Mouse (Mus musculus): ENCODE results near the gene Ppp2r5d. TPM values are rescaled to one million over a fixed set of nuclear protein-coding genes. Genes with fewer than 3 reads are reported as not detected.

The Ppp2r5d gene
- polyA plus RNA-seq, 1 experiment: 137 TPM

GRCm38 (mm10) chr17:46685913-46686312, 19.0 kb downstream of the Ppp2r5d start:
- TF ChIP-seq CTCF (IDR thresholded peaks at IDR 0.05; ENCODE audit: borderline replicate concordance, insufficient read depth, low read depth, low read length) (no peak), POLR2A (IDR thresholded peaks at IDR 0.05; ENCODE audit: borderline replicate concordance, insufficient read depth, low read length) (no peak)
- WGBS: 89% methylated on average over 6 of the region's 6 CpGs
- Histone ChIP-seq H3K4me3 (replicated peaks; ENCODE audit: insufficient read depth, low read depth, low read length) (no peak overlapping the region), H3K4me1 (ENCODE audit: control insufficient read depth, insufficient read depth, low read length) (0 out of 2 replicates have a peak, but pooled peaks cover 3% of the 10 kb centered on the region), H3K27ac (ENCODE audit: insufficient read depth, low read length) (no peak overlapping the region), H3K27me3 (ENCODE audit: control insufficient read depth, insufficient read depth, low read length) (no peaks in the 10 kb centered on the region)
- DNase-seq: no peak

- Histone ChIP-seq H3K4me1 (ENCODE audit: control insufficient read depth, insufficient read depth, low read length) (peaks cover 15% of the 10 kb centered on the region), H3K27ac (ENCODE audit: insufficient read depth, low read length) (no peak overlapping the region), H3K27me3 (ENCODE audit: control insufficient read depth, insufficient read depth, low read length) (no peaks in the 10 kb centered on the region), H3K4me3 (replicated peaks; ENCODE audit: insufficient read depth, low read depth, low read length) (no peak overlapping the region)
- WGBS: 74% methylated on average over 16 of the region's 16 CpGs
- DNase-seq: no peak
- TF ChIP-seq POLR2A (IDR thresholded peaks at IDR 0.05; ENCODE audit: borderline replicate concordance, insufficient read depth, low read length) (no peak), CTCF (IDR thresholded peaks at IDR 0.05; ENCODE audit: borderline replicate concordance, insufficient read depth, low read depth, low read length) (no peak)
Measured at GRCm38 (mm10) chr17:46682654-46683389, 22.1 kb downstream of the Ppp2r5d start.

- TF ChIP-seq CTCF (IDR thresholded peaks at IDR 0.05; ENCODE audit: borderline replicate concordance, insufficient read depth, low read depth, low read length) (no peak), POLR2A (IDR thresholded peaks at IDR 0.05; ENCODE audit: borderline replicate concordance, insufficient read depth, low read length) (no peak)
- peak in 1 of 2 experiments; percentile 47 for DNase-seq
- Histone ChIP-seq H3K27me3 (ENCODE audit: control insufficient read depth, insufficient read depth, low read length) (no peaks in the 10 kb centered on the region), H3K27ac (ENCODE audit: insufficient read depth, low read length) (peak overlapping the region; percentile 21; the same call in 1 of the 2 replicates), H3K4me3 (replicated peaks; ENCODE audit: insufficient read depth, low read depth, low read length) (peak overlapping the region; percentile 70), H3K4me1 (ENCODE audit: control insufficient read depth, insufficient read depth, low read length) (peaks cover 15% of the 10 kb centered on the region)
- 19% methylated on average over 12 of the region's 12 CpGs for WGBS
Measured at GRCm38 (mm10) chr17:46681466-46682118, 23.3 kb downstream of the Ppp2r5d start.

DNA sequence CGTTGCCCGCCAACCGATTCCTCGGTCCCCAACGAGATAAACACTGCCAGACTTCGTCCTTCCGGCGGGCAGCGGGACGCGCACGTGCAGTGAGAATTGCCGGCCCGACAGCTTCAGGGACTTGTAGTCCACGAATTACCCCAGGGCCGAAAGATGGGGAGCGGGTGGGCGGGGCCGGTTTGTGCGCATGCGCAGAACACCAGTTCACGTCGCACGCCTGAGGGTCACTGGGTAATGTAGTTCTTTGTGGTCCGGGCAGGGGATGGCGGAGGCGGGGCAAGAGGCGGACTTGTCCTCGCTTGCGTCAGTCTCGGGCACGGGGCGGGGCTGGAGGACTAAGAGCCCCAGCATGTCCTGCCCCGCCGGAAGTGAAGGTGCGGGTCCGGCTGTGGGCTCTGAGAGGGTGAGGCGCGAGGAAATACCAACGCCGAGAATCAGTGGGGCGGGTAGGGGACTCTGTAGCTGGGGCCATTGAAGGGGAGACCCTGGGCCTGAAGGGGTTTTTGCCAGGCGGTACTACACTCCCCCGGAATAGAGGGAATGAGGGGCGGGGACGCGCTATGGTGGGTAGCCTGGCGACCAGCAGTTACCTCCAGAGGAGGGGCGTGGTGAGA, 24.0 kb downstream of the Ppp2r5d start, which contains the start of gene Klhdc3:
TSS of gene Klhdc3 (minus strand) at position 155 of the 614 bp plus-strand sequence.
- WGBS: under 1% methylated on average over 49 of the region's 49 CpGs
- TF ChIP-seq CTCF (IDR thresholded peaks at IDR 0.05; ENCODE audit: borderline replicate concordance, insufficient read depth, low read depth, low read length) (no peak), POLR2A (IDR thresholded peaks at IDR 0.05; ENCODE audit: borderline replicate concordance, insufficient read depth, low read length) (peak; percentile 5; the same call in 1 of the 2 replicates)
- DNase-seq: peak; percentile 97 to 99
- peak within 1 kb of the TSS; percentile 59; the same call in 1 of the 2 replicates for H3K27ac ChIP-seq (ENCODE audit: insufficient read depth, low read length)
- H3K27me3 ChIP-seq (ENCODE audit: control insufficient read depth, insufficient read depth, low read length): no peaks in the 10 kb centered on the region
- H3K4me3 ChIP-seq (replicated peaks; ENCODE audit: insufficient read depth, low read depth, low read length): peak within 1 kb of the TSS; percentile 91
- peaks cover 15% of the 10 kb centered on the region for H3K4me1 ChIP-seq (ENCODE audit: control insufficient read depth, insufficient read depth, low read length)

DNA sequence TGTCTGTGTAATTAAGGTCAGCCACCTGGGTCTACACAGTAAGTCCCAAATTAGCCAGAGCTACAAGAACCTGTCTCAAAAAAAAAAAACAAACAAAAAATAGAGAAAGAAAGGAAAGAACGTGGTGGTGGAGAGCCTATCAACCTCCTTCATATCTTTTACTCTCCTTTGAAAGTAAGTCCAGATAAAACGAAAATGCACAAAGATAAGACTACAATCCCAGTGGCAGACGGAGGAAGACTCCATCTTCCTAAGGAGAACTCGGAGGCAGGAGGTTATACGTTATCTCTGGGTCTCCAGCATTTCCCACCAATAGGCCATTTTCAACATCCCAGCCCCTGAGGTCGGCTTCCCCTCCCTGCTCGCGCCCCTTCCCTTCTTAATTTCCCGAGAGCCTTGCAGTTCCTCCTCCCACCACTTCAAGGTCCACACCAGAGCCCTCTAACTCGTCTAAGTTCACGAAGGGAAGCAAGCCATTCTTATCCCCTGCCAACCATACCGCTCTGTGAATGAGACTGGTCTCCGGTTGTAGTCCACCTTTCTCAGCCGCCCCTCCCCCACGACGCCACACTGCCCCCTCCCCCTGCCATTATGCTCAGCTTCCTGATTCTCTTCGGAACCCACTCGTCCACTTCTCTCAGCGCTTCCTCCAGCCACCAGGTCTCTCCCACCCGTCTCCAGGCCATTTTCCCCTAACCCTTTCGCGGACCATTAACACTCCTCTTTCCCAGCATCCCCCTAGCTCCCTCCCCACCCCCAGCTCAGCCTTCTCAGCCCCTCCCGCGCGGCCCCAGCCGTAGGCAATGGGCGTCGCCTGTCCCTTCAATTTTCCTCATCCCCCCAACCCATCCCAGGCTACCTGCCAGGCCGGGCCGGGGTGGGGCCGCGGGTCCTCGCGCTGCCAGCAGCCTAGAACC, 24.8 kb downstream of the Ppp2r5d start:
- peak in 1 of 2 experiments; percentile 51 for DNase-seq
- H3K4me3 ChIP-seq (replicated peaks; ENCODE audit: insufficient read depth, low read depth, low read length): peak overlapping the region; percentile 91
- H3K4me1 ChIP-seq (ENCODE audit: control insufficient read depth, insufficient read depth, low read length): peaks cover 15% of the 10 kb centered on the region
- peak overlapping the region; percentile 59; the same call in 1 of the 2 replicates for H3K27ac ChIP-seq (ENCODE audit: insufficient read depth, low read length)
- no peaks in the 10 kb centered on the region for H3K27me3 ChIP-seq (ENCODE audit: control insufficient read depth, insufficient read depth, low read length)
- TF ChIP-seq CTCF (IDR thresholded peaks at IDR 0.05; ENCODE audit: borderline replicate concordance, insufficient read depth, low read depth, low read length) (peak; percentile 37; the same call in 1 of the 2 replicates), POLR2A (IDR thresholded peaks at IDR 0.05; ENCODE audit: borderline replicate concordance, insufficient read depth, low read length) (no peak)
- 1% methylated on average over 34 of the region's 34 CpGs for WGBS

DNA sequence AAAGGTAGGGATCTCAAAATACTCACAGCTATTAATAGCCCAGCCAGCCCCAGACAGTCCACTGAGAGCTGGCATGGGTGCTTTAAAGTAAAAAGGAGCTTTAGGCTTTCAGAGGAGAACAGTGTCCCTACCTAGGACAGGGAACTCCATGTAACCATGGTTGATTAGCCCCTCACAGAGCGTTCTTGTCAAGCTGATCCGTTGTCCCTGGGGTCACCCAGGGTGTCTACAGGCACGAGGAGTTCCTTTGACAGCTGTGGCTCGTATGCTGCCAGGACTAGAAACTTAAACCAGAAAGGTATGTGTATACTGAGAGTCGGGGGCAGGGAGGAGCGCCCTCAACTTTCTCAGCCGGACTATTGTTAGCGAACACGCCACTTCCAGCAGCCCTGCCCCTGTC, 26.0 kb downstream of the Ppp2r5d start:
- DNase-seq: no peak
- 43% methylated on average over 9 of the region's 9 CpGs for WGBS
- peak overlapping the region; percentile 9 for H3K4me3 ChIP-seq (replicated peaks; ENCODE audit: insufficient read depth, low read depth, low read length)
- no peak overlapping the region for H3K27ac ChIP-seq (ENCODE audit: insufficient read depth, low read length)
- TF ChIP-seq POLR2A (IDR thresholded peaks at IDR 0.05; ENCODE audit: borderline replicate concordance, insufficient read depth, low read length): no peak
- TF ChIP-seq CTCF (IDR thresholded peaks at IDR 0.05; ENCODE audit: borderline replicate concordance, insufficient read depth, low read depth, low read length): no peak
- H3K27me3 ChIP-seq (ENCODE audit: control insufficient read depth, insufficient read depth, low read length): no peaks in the 10 kb centered on the region
- H3K4me1 ChIP-seq (ENCODE audit: control insufficient read depth, insufficient read depth, low read length): peaks cover 20% of the 10 kb centered on the region

GRCm38 (mm10) chr17:46678416-46678815, 26.5 kb downstream of the Ppp2r5d start, which contains the start of gene Mea1:
Mea1 (plus strand) TSS chr17:46678793.
- Histone ChIP-seq H3K27ac (ENCODE audit: insufficient read depth, low read length) (no peak within 1 kb of the TSS), H3K27me3 (ENCODE audit: control insufficient read depth, insufficient read depth, low read length) (no peaks in the 10 kb centered on the region), H3K4me1 (ENCODE audit: control insufficient read depth, insufficient read depth, low read length) (peaks cover 20% of the 10 kb centered on the region), H3K4me3 (replicated peaks; ENCODE audit: insufficient read depth, low read depth, low read length) (peak within 1 kb of the TSS; percentile 39)
- WGBS: 64% methylated on average over 9 of the region's 9 CpGs
- no peak for TF ChIP-seq CTCF (IDR thresholded peaks at IDR 0.05; ENCODE audit: borderline replicate concordance, insufficient read depth, low read depth, low read length)
- no peak for TF ChIP-seq POLR2A (IDR thresholded peaks at IDR 0.05; ENCODE audit: borderline replicate concordance, insufficient read depth, low read length)
- DNase-seq: no peak
